Mouse (Mus musculus) C2C12 (cell line): Measurements from ENCODE around the gene Cadm1.

ENCODE experiments used
- CEBPB ChIP-seq: IDR thresholded peaks from one replicate; pipeline ENCODE4 v1.6.1; 2011; ENCODE audit warnings: low read depth, mild to moderate bottlenecking, control low read depth, moderate library complexity
- CTCF ChIP-seq: IDR thresholded peaks from one replicate; pipeline ENCODE4 v1.5.1; 2011; ENCODE audit not compliant: control insufficient read depth, insufficient read depth, insufficient read length
- FOSL1 ChIP-seq: IDR thresholded peaks from one replicate; pipeline ENCODE4 v1.8.0; 2011; ENCODE audit warnings: mild to moderate bottlenecking, low read length; ENCODE audit not compliant: poor library complexity, insufficient read depth, severe bottlenecking
- MAX ChIP-seq: IDR thresholded peaks from one replicate; pipeline ENCODE4 v1.6.1; 2011; ENCODE audit warnings: mild to moderate bottlenecking, control low read depth
- MYOD1 ChIP-seq: IDR thresholded peaks from one replicate; pipeline ENCODE4 v1.6.1; 2011; ENCODE audit warnings: low read depth; ENCODE audit not compliant: control insufficient read depth, insufficient read length
- MYOG ChIP-seq: IDR thresholded peaks from one replicate; pipeline ENCODE4 v1.6.1; 2011; ENCODE audit not compliant: control insufficient read depth, insufficient read length; ENCODE audit errors: extremely low read depth
- USF1 ChIP-seq: IDR thresholded peaks from one replicate; pipeline ENCODE4 v1.6.1; 2011; ENCODE audit warnings: low read depth, mild to moderate bottlenecking, control low read depth, moderate library complexity

DNA sequence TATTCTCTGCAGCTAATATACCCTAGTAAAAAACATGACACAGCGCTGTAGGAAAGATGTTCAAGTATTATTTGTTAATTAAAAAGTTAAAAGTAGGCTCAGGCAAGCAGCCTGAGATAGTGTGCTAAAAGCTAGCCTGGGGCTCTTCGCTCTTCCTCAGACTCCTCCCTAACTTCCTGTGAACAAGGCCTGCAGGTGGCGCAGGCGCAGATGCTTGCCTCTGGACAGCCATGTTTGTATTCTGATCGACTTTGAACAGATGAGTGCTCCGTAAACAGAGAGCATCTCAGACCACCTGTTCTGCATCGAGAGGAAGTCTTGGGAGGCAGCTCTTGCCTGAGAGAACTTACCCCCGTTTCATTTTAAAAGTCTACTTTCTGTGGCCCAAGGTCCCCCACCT is 361.7 kb downstream of the Cadm1 start:
- TF ChIP-seq CTCF (no peak), USF1 (no peak), MYOG (no peak), MYOD1 (no peak), CEBPB (no peak), MAX (no peak), FOSL1 (no peak)
